Comparison of ENCODE assay signal across 34 mouse cellular contexts in genomic region chr2:101831851-101832250, GRCm38 (mm10).
"Had no signal": no experiment of that assay in that cellular context is flagged by ENCODE, and none has a peak within 500 bp of the region (broad histone marks: within the 10 kb centered on the region; RNA-seq: fewer than 3 reads in every experiment).

No protein-coding gene starts in this region.

- H3K27ac ChIP-seq: heart, embryonic 10.5 days; heart, embryonic 13.5 days; heart, embryonic 15.5 days; hindbrain, embryonic 10.5 days; hindbrain, embryonic 12.5 days; hindbrain, embryonic 13.5 days; hindbrain, embryonic 14.5 days; hindbrain, embryonic 15.5 days; hindbrain, postnatal 0 days; intestine, embryonic 15.5 days; kidney, embryonic 15.5 days; kidney, postnatal 0 days; layer of hippocampus, adult 2 months had no signal

- H3K36me3 ChIP-seq: heart, embryonic 10.5 days; heart, embryonic 12.5 days; heart, embryonic 13.5 days; heart, embryonic 15.5 days; hindbrain, embryonic 10.5 days; hindbrain, embryonic 12.5 days; hindbrain, embryonic 13.5 days; hindbrain, embryonic 15.5 days; intestine, embryonic 15.5 days; kidney, embryonic 15.5 days had no signal

- H3K4me2 ChIP-seq: heart, embryonic 11.5 days; heart, embryonic 12.5 days; heart, embryonic 13.5 days; heart, embryonic 15.5 days; hindbrain, embryonic 12.5 days; hindbrain, embryonic 13.5 days; hindbrain, embryonic 14.5 days; hindbrain, embryonic 15.5 days; intestine, embryonic 15.5 days; kidney, embryonic 15.5 days had no signal

- H3K9ac ChIP-seq: heart, embryonic 12.5 days; heart, embryonic 13.5 days; heart, embryonic 15.5 days; hindbrain, embryonic 12.5 days; hindbrain, embryonic 13.5 days; hindbrain, embryonic 14.5 days; hindbrain, embryonic 15.5 days; intestine, embryonic 15.5 days; kidney, embryonic 15.5 days had no signal

- H3K9me3 ChIP-seq: heart, embryonic 10.5 days; heart, embryonic 12.5 days; heart, embryonic 13.5 days; heart, embryonic 15.5 days; hindbrain, embryonic 10.5 days; hindbrain, embryonic 12.5 days; hindbrain, embryonic 13.5 days; hindbrain, embryonic 15.5 days; intestine, embryonic 15.5 days; kidney, embryonic 15.5 days had no signal

- ATAC-seq: hindbrain, embryonic 16.5 days; hindbrain, postnatal 0 days; inflammation-experienced regulatory T-cells, adult 6 months; intestine, embryonic 15.5 days; intestine, embryonic 16.5 days; intestine, postnatal 0 days had no signal

- DNase-seq: heart, postnatal 10 days; heart, postnatal 14 days; heart, postnatal 4 days; kidney, adult 11 months; kidney, adult 18-20 months; kidney, adult 2 months; kidney, adult 8-10 months; kidney, adult 9 months; kidney, postnatal 10 days; kidney, postnatal 14 days; kidney, postnatal 25 days; kidney, postnatal 36 days; kidney, postnatal 4 days; layer of hippocampus, adult 9-11 months; layer of hippocampus, postnatal 36 days had no signal

- H3K4me3 ChIP-seq: heart, embryonic 10.5 days; heart, embryonic 12.5 days; heart, embryonic 13.5 days; heart, embryonic 15.5 days; hindbrain, embryonic 10.5 days; hindbrain, embryonic 12.5 days; hindbrain, embryonic 13.5 days; hindbrain, embryonic 15.5 days; intestine, embryonic 15.5 days; kidney, embryonic 15.5 days; layer of hippocampus, adult 2 months had no signal

- H3K27me3 ChIP-seq: heart, embryonic 12.5 days; heart, embryonic 13.5 days; heart, embryonic 15.5 days; hindbrain, embryonic 12.5 days; hindbrain, embryonic 15.5 days; intestine, embryonic 15.5 days; kidney, embryonic 15.5 days had no signal
